Mouse (Mus musculus): ENCODE measurements at regions not wholly inside any gene's neighbourhood (a gene's known extent, or its start where the extent isn't known, plus 50 kb on each side); places are given as distances from the start of the nearest gene placed in this dataset.

GRCm38 (mm10) chr1:88623040-88623439, 79.0 kb downstream of the Arl4c start:
- Histone ChIP-seq H3K27me3 (ENCODE audit: control insufficient read depth, insufficient read depth, low read length) (no peaks in the 10 kb centered on the region), H3K36me3 (ENCODE audit: control insufficient read depth, insufficient read depth, low read length) (no peaks in the 10 kb centered on the region), H3K9ac (ENCODE audit: low read depth, low read length) (no peak overlapping the region), H3K4me3 (no peak overlapping the region), H3K4me1 (ENCODE audit: control insufficient read depth, insufficient read depth, low read length) (peaks cover 4% of the 10 kb centered on the region), H3K27ac (no peak overlapping the region), H3K79me2 (replicated peaks; ENCODE audit: control insufficient read depth, insufficient read depth, low read length) (no peaks in the 10 kb centered on the region)
- intact Hi-C loops (cut with DNase I): no loop called here
- DNase-seq: no peak
- 48% methylated on average over 10 of the region's 10 CpGs for WGBS
- TF ChIP-seq CTCF (IDR thresholded peaks at IDR 0.05): no peak
- no peak for TF ChIP-seq POLR2A (IDR thresholded peaks at IDR 0.05; ENCODE audit: insufficient read depth, low read depth, low read length)
- no peak for TF ChIP-seq EP300 (IDR thresholded peaks at IDR 0.05; ENCODE audit: insufficient read depth, low read depth, low read length)

GRCm38 (mm10) chr1:88622356-88622755, 79.7 kb downstream of the Arl4c start:
- H3K27me3 ChIP-seq (ENCODE audit: control insufficient read depth, insufficient read depth, low read length): no peaks in the 10 kb centered on the region
- no peak overlapping the region for H3K4me3 ChIP-seq
- H3K27ac ChIP-seq: no peak overlapping the region
- intact Hi-C loops (cut with DNase I): no loop called here
- peaks cover 4% of the 10 kb centered on the region for H3K4me1 ChIP-seq (ENCODE audit: control insufficient read depth, insufficient read depth, low read length)
- no peaks in the 10 kb centered on the region for H3K36me3 ChIP-seq (ENCODE audit: control insufficient read depth, insufficient read depth, low read length)
- WGBS: 83% methylated on average over 6 of the region's 6 CpGs
- DNase-seq: no peak
- no peak overlapping the region for H3K9ac ChIP-seq (ENCODE audit: low read depth, low read length)
- no peaks in the 10 kb centered on the region for H3K79me2 ChIP-seq (replicated peaks; ENCODE audit: control insufficient read depth, insufficient read depth, low read length)
- TF ChIP-seq EP300 (IDR thresholded peaks at IDR 0.05; ENCODE audit: insufficient read depth, low read depth, low read length) (no peak), CTCF (IDR thresholded peaks at IDR 0.05) (no peak), POLR2A (IDR thresholded peaks at IDR 0.05; ENCODE audit: insufficient read depth, low read depth, low read length) (no peak)

GRCm38 (mm10) chr1:88621214-88621613, 80.8 kb downstream of the Arl4c start:
- no peaks in the 10 kb centered on the region for H3K36me3 ChIP-seq (ENCODE audit: control insufficient read depth, insufficient read depth, low read length)
- no peak overlapping the region for H3K4me3 ChIP-seq
- no peaks in the 10 kb centered on the region for H3K27me3 ChIP-seq (ENCODE audit: control insufficient read depth, insufficient read depth, low read length)
- WGBS: 38% methylated on average over 2 of the region's 2 CpGs
- H3K27ac ChIP-seq: no peak overlapping the region
- TF ChIP-seq CTCF (IDR thresholded peaks at IDR 0.05) (no peak), POLR2A (IDR thresholded peaks at IDR 0.05; ENCODE audit: insufficient read depth, low read depth, low read length) (no peak), EP300 (IDR thresholded peaks at IDR 0.05; ENCODE audit: insufficient read depth, low read depth, low read length) (no peak)
- H3K4me1 ChIP-seq (ENCODE audit: control insufficient read depth, insufficient read depth, low read length): peaks cover 4% of the 10 kb centered on the region
- no peak overlapping the region for H3K9ac ChIP-seq (ENCODE audit: low read depth, low read length)
- H3K79me2 ChIP-seq (replicated peaks; ENCODE audit: control insufficient read depth, insufficient read depth, low read length): no peaks in the 10 kb centered on the region
- intact Hi-C loops (cut with DNase I): no loop called here
- DNase-seq: no peak

- H3K4me3 ChIP-seq: no peak overlapping the region
- H3K9ac ChIP-seq (ENCODE audit: low read depth, low read length): no peak overlapping the region
- no peaks in the 10 kb centered on the region for H3K79me2 ChIP-seq (replicated peaks; ENCODE audit: control insufficient read depth, insufficient read depth, low read length)
- no peak overlapping the region for H3K27ac ChIP-seq
- no peaks in the 10 kb centered on the region for H3K4me1 ChIP-seq (ENCODE audit: control insufficient read depth, insufficient read depth, low read length)
- no peak for DNase-seq
- 88% methylated on average over 2 of the region's 2 CpGs for WGBS
- TF ChIP-seq POLR2A (IDR thresholded peaks at IDR 0.05; ENCODE audit: insufficient read depth, low read depth, low read length) (no peak), EP300 (IDR thresholded peaks at IDR 0.05; ENCODE audit: insufficient read depth, low read depth, low read length) (no peak), CTCF (IDR thresholded peaks at IDR 0.05) (no peak)
- intact Hi-C loops (cut with DNase I): no loop called here
- H3K36me3 ChIP-seq (ENCODE audit: control insufficient read depth, insufficient read depth, low read length): no peaks in the 10 kb centered on the region
- no peaks in the 10 kb centered on the region for H3K27me3 ChIP-seq (ENCODE audit: control insufficient read depth, insufficient read depth, low read length)
Measured at GRCm38 (mm10) chr1:88613007-88613406, 89.0 kb downstream of the Arl4c start.

- H3K27ac ChIP-seq: no peak overlapping the region
- no peak overlapping the region for H3K4me3 ChIP-seq
- H3K79me2 ChIP-seq (replicated peaks; ENCODE audit: control insufficient read depth, insufficient read depth, low read length): no peaks in the 10 kb centered on the region
- WGBS: 96% methylated on average over 5 of the region's 5 CpGs
- H3K4me1 ChIP-seq (ENCODE audit: control insufficient read depth, insufficient read depth, low read length): no peaks in the 10 kb centered on the region
- DNase-seq: no peak
- H3K27me3 ChIP-seq (ENCODE audit: control insufficient read depth, insufficient read depth, low read length): no peaks in the 10 kb centered on the region
- TF ChIP-seq POLR2A (IDR thresholded peaks at IDR 0.05; ENCODE audit: insufficient read depth, low read depth, low read length) (no peak), CTCF (IDR thresholded peaks at IDR 0.05) (no peak)
- no peak overlapping the region for H3K9ac ChIP-seq (ENCODE audit: low read depth, low read length)
- intact Hi-C loops (cut with DNase I): no loop called here
- H3K36me3 ChIP-seq (ENCODE audit: control insufficient read depth, insufficient read depth, low read length): no peaks in the 10 kb centered on the region
Measured at GRCm38 (mm10) chr1:88611241-88611640, 90.8 kb downstream of the Arl4c start.

- Histone ChIP-seq H3K27ac (no peak overlapping the region), H3K4me3 (no peak overlapping the region), H3K36me3 (ENCODE audit: control insufficient read depth, insufficient read depth, low read length) (no peaks in the 10 kb centered on the region), H3K27me3 (ENCODE audit: control insufficient read depth, insufficient read depth, low read length) (no peaks in the 10 kb centered on the region), H3K4me1 (ENCODE audit: control insufficient read depth, insufficient read depth, low read length) (no peaks in the 10 kb centered on the region), H3K79me2 (replicated peaks; ENCODE audit: control insufficient read depth, insufficient read depth, low read length) (no peaks in the 10 kb centered on the region), H3K9ac (ENCODE audit: low read depth, low read length) (no peak overlapping the region)
- intact Hi-C loops (cut with DNase I): no loop called here
- WGBS: 94% methylated on average over 9 of the region's 9 CpGs
- no peak for DNase-seq
- TF ChIP-seq EP300 (IDR thresholded peaks at IDR 0.05; ENCODE audit: insufficient read depth, low read depth, low read length) (no peak), CTCF (IDR thresholded peaks at IDR 0.05) (no peak), POLR2A (IDR thresholded peaks at IDR 0.05; ENCODE audit: insufficient read depth, low read depth, low read length) (no peak)
Measured at GRCm38 (mm10) chr1:88610810-88611209, 91.2 kb downstream of the Arl4c start.

All from heart, adult 2 months (tissue).